Mouse (Mus musculus) heart, postnatal 14 days (tissue): ENCODE measurements around the gene C1qtnf12. TPM values are rescaled to one million over a fixed set of nuclear protein-coding genes. Genes with fewer than 3 reads are reported as not detected.
A peak's percentile ranks its signal among the peaks of the same experiment; 100 is the strongest.

ENCODE experiments used
- DNase-seq, 2 experiments: peaks; one replicate each; pipeline ENCODE4 v3.0.0; 2021 to 2022
- intact Hi-C: fragments of 180-260 bp; cut with DNase I; formaldehyde crosslinking; loops from one replicate; pipeline ENCODE4 v1.15.1; 2025
- total RNA-seq, 2 experiments: library from RNA; stranded (reverse); gene quantifications; 2 replicates each; pipeline ENCODE4 v1.2.3; 2021

Gene C1qtnf12
- total RNA-seq, 2 experiments from 2014 or later = 14.0 to 17.9 TPM

DNA sequence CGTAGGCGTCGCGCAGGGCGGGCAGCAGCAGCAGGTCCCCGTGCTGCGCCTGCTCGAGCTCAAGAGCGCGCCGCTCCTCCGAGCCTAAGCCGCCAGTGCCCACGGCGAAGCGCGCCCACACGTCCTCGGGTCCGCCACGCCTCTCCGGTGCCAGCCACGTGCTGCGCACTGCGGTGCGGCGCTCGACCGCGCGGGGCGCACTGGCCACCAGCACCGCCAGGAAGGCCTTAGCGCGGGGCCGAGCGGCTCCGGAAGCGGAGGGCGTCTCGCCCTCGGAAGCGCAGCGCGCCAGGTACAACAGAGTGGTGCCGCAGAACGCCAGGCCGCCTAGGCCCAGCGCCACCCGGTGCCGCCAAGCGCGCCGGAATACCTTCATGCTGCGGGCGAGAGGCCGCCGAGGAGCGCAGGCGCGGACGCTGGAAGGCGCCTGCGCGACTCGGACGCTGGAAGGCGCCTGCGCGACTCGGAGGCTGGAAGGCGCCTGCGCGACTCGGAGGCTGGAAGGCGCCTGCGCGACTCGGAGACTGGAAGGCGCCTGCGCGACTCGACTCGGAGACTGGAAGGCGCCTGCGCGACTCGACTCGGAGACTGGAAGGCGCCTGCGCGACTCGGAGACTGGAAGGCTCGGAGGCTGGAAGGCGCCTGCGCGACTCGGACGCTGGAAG lies 30.3 kb downstream of the C1qtnf12 start, which contains the start of the genes B3galt6 and Sdf4:
Gene B3galt6, minus strand, starts transcription at position 409 of the 665 bp plus-strand sequence.
Gene Sdf4, plus strand, starts transcription at position 632 of the 665 bp plus-strand sequence.
- intact Hi-C loops = loop anchor here (2.0 to 10.0 kb wide), 2 partner anchors 40 to 112 kb away; partner anchors contain the start of gene 9430015G10Rik
- peak; percentile 86 to 90 for DNase-seq

DNA sequence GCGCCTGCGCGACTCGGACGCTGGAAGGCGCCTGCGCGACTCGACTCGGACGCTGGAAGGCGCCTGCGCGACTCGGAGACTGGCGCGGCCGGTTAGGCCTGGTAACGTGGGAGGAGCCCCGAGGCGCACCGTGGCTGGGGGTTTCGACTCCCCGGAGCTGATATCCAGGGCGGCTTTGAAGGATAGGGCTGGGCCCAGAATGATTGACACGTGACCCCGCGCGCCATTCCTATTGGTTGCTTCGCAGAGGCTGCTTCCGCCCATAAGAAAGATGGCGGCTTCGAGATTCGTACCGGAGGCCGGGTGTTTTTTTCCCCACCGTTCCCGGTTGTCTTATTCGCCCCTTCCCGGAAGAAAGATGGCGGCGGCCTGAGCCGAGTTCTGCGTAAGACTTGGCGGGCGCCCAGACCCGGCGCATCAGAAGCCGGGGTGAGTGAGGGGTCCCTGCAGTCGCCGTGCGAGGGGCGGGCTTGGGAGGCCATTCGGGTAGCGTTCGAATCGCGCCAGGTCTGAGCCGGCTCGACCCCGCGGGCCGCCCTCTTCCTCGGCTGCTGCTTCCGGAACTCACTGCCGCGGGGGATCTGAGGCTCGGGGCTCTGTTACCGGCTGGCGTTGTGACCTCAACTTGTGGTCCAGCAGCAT lies 30.9 kb downstream of the C1qtnf12 start:
- intact Hi-C loops = loop anchor here (2.0 to 10.0 kb wide), 2 partner anchors 40 to 112 kb away; partner anchors contain the start of gene 9430015G10Rik
- DNase-seq = peak; percentile 93 to 98

DNA sequence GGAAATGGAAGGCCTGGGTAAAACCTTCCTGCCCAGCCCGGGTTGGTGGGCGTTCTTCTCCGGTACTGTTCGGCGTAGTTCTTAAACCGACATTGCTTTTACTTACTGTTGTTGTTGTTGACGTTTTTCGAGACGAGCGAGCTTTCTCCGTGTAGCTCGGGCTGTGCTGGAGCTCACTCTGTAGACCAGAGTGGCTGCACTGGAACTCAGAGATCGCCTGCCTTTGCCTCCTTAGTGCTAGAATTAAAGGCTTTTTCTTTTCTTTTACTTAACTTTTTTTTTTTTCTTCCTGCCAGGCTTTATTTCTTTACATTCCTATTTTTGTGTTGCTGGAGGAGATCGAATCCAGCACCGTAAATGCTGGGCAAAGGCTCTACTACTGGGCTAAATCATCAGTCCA lies 31.5 kb downstream of the C1qtnf12 start:
- intact Hi-C loops = loop anchor here (2.0 to 10.0 kb wide), 2 partner anchors 39 to 111 kb away; partner anchors contain the start of gene 9430015G10Rik

DNA sequence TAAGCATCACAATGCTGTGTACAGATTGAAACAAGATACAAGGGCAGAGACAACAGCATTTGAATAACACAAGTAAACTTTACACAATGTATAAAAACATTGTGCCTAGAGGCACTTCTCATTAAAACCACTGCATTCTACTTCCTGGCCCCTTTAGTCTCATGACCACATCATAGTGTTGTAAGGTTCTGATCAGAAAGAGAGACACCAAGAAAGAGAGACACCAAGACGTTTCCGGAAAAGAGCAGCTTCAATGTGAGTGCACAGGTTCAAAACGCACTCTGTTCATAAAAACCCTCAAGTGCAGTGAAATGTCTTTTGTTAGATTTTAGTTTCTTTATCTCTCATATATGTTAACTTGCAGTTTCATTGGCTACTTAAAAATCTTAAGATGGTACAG lies 42.0 kb downstream of the C1qtnf12 start:
- DNase-seq = no peak
- intact Hi-C loops = no loop called here

More for the DNA sequence above, 31.5 kb downstream of the C1qtnf12 start:
- no peak for DNase-seq

DNA sequence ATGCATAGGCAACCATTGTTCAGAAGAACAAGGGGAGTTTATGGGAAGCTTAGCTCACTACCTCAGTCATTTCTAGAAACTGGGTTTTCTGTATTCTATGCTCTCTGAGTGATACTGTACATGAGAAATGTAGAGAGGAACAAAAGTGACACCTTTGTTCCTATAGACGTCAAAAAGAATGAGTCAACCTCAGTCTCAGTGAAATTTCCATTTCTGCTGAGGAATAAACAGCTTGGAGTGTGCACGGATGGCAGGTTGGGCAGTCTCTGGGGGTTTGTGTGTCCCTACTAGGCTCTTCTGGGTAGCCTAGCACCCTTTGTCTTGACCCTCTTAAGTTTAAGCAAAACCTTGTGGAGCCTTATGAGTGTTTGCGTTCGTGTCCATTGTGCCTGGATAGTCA lies 46.3 kb downstream of the C1qtnf12 start:
- DNase-seq = no peak
- intact Hi-C loops = no loop called here

DNA sequence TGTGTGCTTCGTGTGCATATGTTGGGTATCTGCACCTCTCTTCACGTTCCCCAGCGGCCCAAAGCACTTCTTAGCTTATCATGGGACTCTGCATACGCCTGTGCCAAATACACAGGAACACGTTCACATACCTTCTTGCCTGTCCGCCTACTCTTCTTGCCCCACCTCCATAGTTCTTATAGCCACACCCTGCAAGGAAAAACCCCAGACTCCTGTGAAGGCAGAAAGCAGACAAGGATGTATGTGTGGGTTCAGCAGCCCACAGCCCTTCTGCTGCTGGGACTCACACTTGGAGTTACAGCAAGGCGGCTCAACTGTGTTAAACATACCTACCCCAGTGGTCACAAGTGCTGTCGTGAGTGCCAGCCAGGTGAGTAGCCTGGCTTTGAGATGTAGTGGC lies 51.5 kb downstream of the C1qtnf12 start, which contains the start of gene Tnfrsf4:
Gene Tnfrsf4, plus strand, starts transcription at position 207 of the 400 bp plus-strand sequence.
- intact Hi-C loops = no loop called here
- DNase-seq = no peak

DNA sequence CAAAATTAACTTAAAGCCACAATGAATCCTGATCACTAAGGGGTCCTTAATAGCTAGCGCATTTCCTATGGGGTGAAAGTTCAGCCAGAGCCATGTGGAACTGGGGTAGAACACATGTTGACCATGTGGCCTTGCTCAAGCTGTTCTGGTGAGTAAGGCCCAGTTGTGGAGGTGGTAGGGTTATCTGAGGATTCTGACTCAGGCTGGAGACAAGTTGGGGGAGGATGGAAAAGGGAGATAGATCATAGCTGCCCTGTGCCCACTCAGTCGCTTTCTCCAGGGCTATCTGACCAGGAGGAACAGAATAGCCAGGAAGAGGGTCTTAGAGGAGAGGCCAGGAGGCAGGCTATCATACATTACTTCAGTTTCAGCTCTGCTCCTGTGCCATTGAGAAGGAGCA lies 52.3 kb downstream of the C1qtnf12 start:
- intact Hi-C loops = no loop called here
- DNase-seq = no peak

Other genes starting within 250 kb of the C1qtnf12 start
- gene Tmem240, start 227.5 kb upstream of the C1qtnf12 start, total RNA-seq = under 1 TPM; 0.38 to 0.44 TPM
- gene Atad3a, start 201.2 kb upstream of the C1qtnf12 start, total RNA-seq = 10 to 100 TPM; 54.3 to 59.2 TPM
- 10 to 100 TPM in 1 of 2 experiments, 1 to 10 TPM in 1; 9.2 to 12.6 TPM for gene Vwa1, start 187.6 kb upstream of the C1qtnf12 start, total RNA-seq
- 1 to 10 TPM; 1.2 TPM for gene Tmem88b, start 176.4 kb upstream of the C1qtnf12 start, total RNA-seq
- gene Ankrd65, start 171.9 kb upstream of the C1qtnf12 start, total RNA-seq = not detected
- gene Mrpl20, start 159.4 kb upstream of the C1qtnf12 start, total RNA-seq = 10 to 100 TPM; 72.4 to 72.5 TPM
- gene Ccnl2, start 149.8 kb upstream of the C1qtnf12 start, total RNA-seq = 10 to 100 TPM; 49.1 to 55.8 TPM
- gene Aurkaip1, start 131.0 kb upstream of the C1qtnf12 start, total RNA-seq = 10 to 100 TPM; 96.4 to 97.5 TPM
- gene Mxra8, start 122.6 kb upstream of the C1qtnf12 start, total RNA-seq = 10 to 100 TPM; 46.9 to 58.4 TPM
- gene Dvl1, start 114.9 kb upstream of the C1qtnf12 start, total RNA-seq = 10 to 100 TPM; 41.1 to 46.6 TPM
- under 1 TPM; 0.26 to 0.32 TPM for gene Tas1r3, start 99.0 kb upstream of the C1qtnf12 start, total RNA-seq
- 10 to 100 TPM in 1 of 2 experiments, 1 to 10 TPM in 1; 9.9 to 10.6 TPM for gene Cptp, start 92.9 kb upstream of the C1qtnf12 start, total RNA-seq
- 10 to 100 TPM; 16.9 to 19.5 TPM for gene Ints11, start 92.8 kb upstream of the C1qtnf12 start, total RNA-seq
- gene Pusl1, start 70.5 kb upstream of the C1qtnf12 start, total RNA-seq = 10 to 100 TPM; 14.8 to 18.0 TPM
- 10 to 100 TPM; 19.6 to 21.6 TPM for gene Acap3, start 70.5 kb upstream of the C1qtnf12 start, total RNA-seq
- gene Ube2j2, start 18.5 kb upstream of the C1qtnf12 start, total RNA-seq = 10 to 100 TPM; 53.1 to 62.6 TPM
- 1 to 10 TPM; 2.0 to 2.7 TPM for gene B3galt6, start 30.3 kb downstream of the C1qtnf12 start, total RNA-seq
- 10 to 100 TPM; 83.2 to 84.6 TPM for gene Sdf4, start 30.6 kb downstream of the C1qtnf12 start, total RNA-seq
- under 1 TPM; 0.50 to 0.80 TPM for gene Tnfrsf4, start 51.5 kb downstream of the C1qtnf12 start, total RNA-seq
- under 1 TPM in 1 of 2 experiments, not detected in 1; 0.56 TPM for gene Tnfrsf18, start 63.8 kb downstream of the C1qtnf12 start, total RNA-seq
- gene Ttll10, start 97.1 kb downstream of the C1qtnf12 start, total RNA-seq = not detected
- 1 to 10 TPM; 4.6 to 4.8 TPM for gene 9430015G10Rik, start 147.7 kb downstream of the C1qtnf12 start, total RNA-seq
- under 1 TPM; 0.07 to 0.22 TPM for gene Rnf223, start 168.2 kb downstream of the C1qtnf12 start, total RNA-seq
- gene Agrn, start 235.2 kb downstream of the C1qtnf12 start, total RNA-seq = 10 to 100 TPM; 71.8 to 72.6 TPM
- 1 to 10 TPM; 1.9 to 2.6 TPM for gene Isg15, start 238.5 kb downstream of the C1qtnf12 start, total RNA-seq
- gene AW011738, start 241.0 kb downstream of the C1qtnf12 start, total RNA-seq = 1 to 10 TPM; 5.5 to 6.3 TPM